Comparison of ENCODE assay signal across 9 mouse cellular contexts in the genomic region with DNA sequence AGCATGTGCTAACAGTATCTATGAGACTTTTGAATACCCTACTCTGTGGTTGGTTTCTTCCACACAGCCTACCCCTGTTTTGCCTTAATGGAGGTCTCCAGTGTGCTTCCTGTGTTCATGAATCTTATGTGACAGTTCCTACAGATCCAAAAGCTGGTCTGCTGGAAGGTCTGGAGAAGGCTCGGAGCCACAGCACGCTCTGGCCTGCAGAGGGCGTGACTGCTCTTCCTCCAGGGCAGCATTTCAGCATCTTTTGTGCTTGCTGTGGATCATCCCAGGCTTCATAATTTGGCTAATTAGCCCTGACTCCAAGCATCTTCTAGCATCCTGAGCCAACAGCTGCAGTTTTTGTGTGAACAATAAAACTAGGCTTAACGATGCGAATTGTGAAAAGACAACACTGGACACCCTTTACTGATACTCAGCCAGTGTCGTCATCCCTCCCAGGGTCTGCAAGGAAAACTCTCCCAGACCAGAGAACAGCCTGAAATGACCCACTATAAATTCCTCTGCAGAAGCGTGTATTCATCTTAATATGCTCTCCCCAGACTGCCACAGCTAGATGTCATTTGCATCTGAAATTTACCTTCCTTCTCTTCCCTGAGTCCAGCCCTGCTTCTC. TPM values are rescaled to one million over a fixed set of nuclear protein-coding genes. Genes with fewer than 3 reads are reported as not detected.
DNase-seq lines count a peak whose midpoint lies in the region; ATAC-seq and TF ChIP-seq lines count a peak whose summit lies in the region.
"Had no signal": no experiment of that assay in that cellular context is flagged by ENCODE, and none has a peak within 500 bp of the region (broad histone marks: within the 10 kb centered on the region; RNA-seq: fewer than 3 reads in every experiment).

No protein-coding gene starts in this region.

- H3K4me3 ChIP-seq in ES-E14 (ENCODE audit: insufficient read depth in 1 of 2, low read depth in 1 of 2, low read length in 2 of 2, poor library complexity in 1 of 2, severe bottlenecking in 1 of 2) = no peak overlapping the region
- H3K4me3 ChIP-seq in hindbrain, embryonic 12.5 days = no peak overlapping the region
- no peak overlapping the region for H3K4me3 ChIP-seq in midbrain, embryonic 11.5 days (ENCODE audit: low read depth, low read length)
- no peak overlapping the region for H3K4me3 ChIP-seq in intestine, embryonic 16.5 days (ENCODE audit: low read length)

- H3K36me3 ChIP-seq in ES-E14 (ENCODE audit: control insufficient read depth, insufficient read depth, low read length, poor library complexity, severe bottlenecking) = no peaks in the 10 kb centered on the region
- H3K36me3 ChIP-seq in hindbrain, embryonic 12.5 days = no peaks in the 10 kb centered on the region
- H3K36me3 ChIP-seq in midbrain, embryonic 11.5 days (ENCODE audit: control insufficient read depth, insufficient read depth, low read length) = no peaks in the 10 kb centered on the region
- H3K36me3 ChIP-seq in intestine, embryonic 16.5 days (ENCODE audit: control insufficient read depth, insufficient read depth, low read length) = no peaks in the 10 kb centered on the region

- no peak overlapping the region for H3K9ac ChIP-seq in ES-E14 (ENCODE audit: insufficient read depth, low read depth, low read length, poor library complexity, severe bottlenecking)
- no peak overlapping the region for H3K9ac ChIP-seq in hindbrain, embryonic 12.5 days
- H3K9ac ChIP-seq in midbrain, embryonic 11.5 days (ENCODE audit: low read length) = no peak overlapping the region
- no peak overlapping the region for H3K9ac ChIP-seq in intestine, embryonic 16.5 days (ENCODE audit: low read depth, low read length)

- 63% methylated on average over 7 of the region's 7 CpGs for WGBS in hindbrain, embryonic 12.5 days
- 73% methylated on average over 7 of the region's 7 CpGs for WGBS in midbrain, embryonic 11.5 days
- 49% methylated on average over 7 of the region's 7 CpGs for WGBS in intestine, embryonic 16.5 days

- no peak for DNase-seq in ES-E14 (ENCODE audit: low read depth, low spot score)
- peak; percentile 14 for DNase-seq in cerebellum, adult 9-10 months
- DNase-seq in midbrain, embryonic 11.5 days (ENCODE audit: low spot score, missing footprints) = peak; percentile 89
- no peak for DNase-seq in urinary bladder, postnatal 10 days (ENCODE audit: low spot score)
- no peak for DNase-seq in adrenal gland, postnatal 14 days
- DNase-seq in lung, postnatal 36 days = no peak

- 0 out of 2 replicates have a peak, but pooled peaks have one; percentile 48 for ATAC-seq in hindbrain, embryonic 12.5 days (ENCODE audit: low FRiP score)
- no peak for ATAC-seq in midbrain, embryonic 11.5 days (ENCODE audit: low FRiP score)
- ATAC-seq in intestine, embryonic 16.5 days = no peak

- no peaks in the 10 kb centered on the region for H3K27me3 ChIP-seq in hindbrain, embryonic 12.5 days
- H3K27me3 ChIP-seq in midbrain, embryonic 11.5 days (ENCODE audit: control insufficient read depth, insufficient read depth, low read length) = no peaks in the 10 kb centered on the region
- H3K27me3 ChIP-seq in intestine, embryonic 16.5 days (replicated peaks; ENCODE audit: control insufficient read depth, insufficient read depth, low read length) = no peaks in the 10 kb centered on the region

- H3K27ac ChIP-seq in ES-E14 (ENCODE audit: insufficient read depth, low read depth, low read length, poor library complexity, severe bottlenecking) = no peak overlapping the region
- peak overlapping the region; percentile 55 for H3K27ac ChIP-seq in hindbrain, embryonic 12.5 days
- no peak overlapping the region for H3K27ac ChIP-seq in midbrain, embryonic 11.5 days (ENCODE audit: low read depth, low read length)
- no peak overlapping the region for H3K27ac ChIP-seq in intestine, embryonic 16.5 days (ENCODE audit: low read length)

- in situ Hi-C loops in ES-E14 (cut with MboI; ENCODE audit: low sequenced_read_pairs in 2 of 2, unreplicated experiment in 2 of 2) = no loop called here

- no peak overlapping the region for H3K4me2 ChIP-seq in hindbrain, embryonic 12.5 days (replicated peaks)
- no peak overlapping the region for H3K4me2 ChIP-seq in midbrain, embryonic 11.5 days
- H3K4me2 ChIP-seq in intestine, embryonic 16.5 days (ENCODE audit: low read depth, low read length) = no peak overlapping the region

- no peaks in the 10 kb centered on the region for H3K4me1 ChIP-seq in ES-E14 (ENCODE audit: control insufficient read depth in 2 of 2, insufficient read depth in 2 of 2, low read length in 2 of 2, poor library complexity in 1 of 2)
- peaks cover 8% of the 10 kb centered on the region; the same call in 1 of the 2 replicates for H3K4me1 ChIP-seq in hindbrain, embryonic 12.5 days
- no peaks in the 10 kb centered on the region for H3K4me1 ChIP-seq in midbrain, embryonic 11.5 days (ENCODE audit: control insufficient read depth, insufficient read depth, low read length)
- no peaks in the 10 kb centered on the region for H3K4me1 ChIP-seq in intestine, embryonic 16.5 days (ENCODE audit: control insufficient read depth, insufficient read depth, low read length)

- no peaks in the 10 kb centered on the region for H3K9me3 ChIP-seq in ES-E14 (ENCODE audit: control insufficient read depth, insufficient read depth, low read depth, low read length)
- no peaks in the 10 kb centered on the region for H3K9me3 ChIP-seq in hindbrain, embryonic 12.5 days (replicated peaks)
- H3K9me3 ChIP-seq in midbrain, embryonic 11.5 days (ENCODE audit: control insufficient read depth, low read length) = no peaks in the 10 kb centered on the region
- H3K9me3 ChIP-seq in intestine, embryonic 16.5 days (ENCODE audit: control insufficient read depth, low read length) = no peaks in the 10 kb centered on the region

TF ChIP-seq in ES-E14, 5 proteins besides CTCF, POLR2A, EP300 and RAD21:
- TF ChIP-seq HCFC1 (IDR thresholded peaks at IDR 0.05; ENCODE audit: borderline replicate concordance, insufficient read depth, low read length) = no peak
- 0 out of 2 replicates have a peak, but pooled peaks have one; percentile 7 for TF ChIP-seq ZC3H11A (IDR thresholded peaks at IDR 0.05; ENCODE audit: borderline replicate concordance, low read depth, low read length)

RNA-seq across cellular contexts. Expression of gene Gm17728, which starts 6.6 kb away (rescaled TPM):
- total RNA-seq in ES-E14 (2012; rRNA removed) = 1.2 TPM in 1 of 2 replicates, not detected in the other
- polyA plus RNA-seq in hindbrain, embryonic 12.5 days (2016; fragmentation: Nextera tagmentation; extraction: Ambion mirVana) = not detected in 2 replicates
- polyA plus RNA-seq in midbrain, embryonic 11.5 days (2014; fragmentation: Nextera tagmentation; extraction: Ambion mirVana) = not detected in 2 replicates
- not detected in 2 replicates for total RNA-seq in adrenal gland, postnatal 14 days (2021)
- polyA plus RNA-seq in intestine, embryonic 16.5 days (2015; fragmentation: Nextera tagmentation; extraction: Ambion mirVana) = not detected in 2 replicates
- polyA plus RNA-seq: heart, embryonic 16.5 days had no signal

Comparison
In these comparisons a context has a peak if more than half of its experiments do, and no peak if none do; other contexts are left out.
1. DNase-seq: peak in cerebellum, adult 9-10 months (single experiment) and midbrain, embryonic 11.5 days (single experiment); none in ES-E14 (single experiment), urinary bladder, postnatal 10 days (single experiment), adrenal gland, postnatal 14 days (single experiment) and lung, postnatal 36 days (single experiment).